Mouse (Mus musculus) myocyte (in vitro differentiated cells): ENCODE data around the gene Kcnip1.

Source experiments
- CEBPB ChIP-seq: IDR thresholded peaks from 2 replicates; pipeline ENCODE4 v1.6.1; 2011; ENCODE audit warnings: mild to moderate bottlenecking, moderate library complexity; ENCODE audit not compliant: poor library complexity, insufficient read depth, severe bottlenecking
- E2F4 ChIP-seq: IDR thresholded peaks from one replicate; pipeline ENCODE4 v1.6.1; 2011; ENCODE audit warnings: mild to moderate bottlenecking, control low read depth, moderate library complexity; ENCODE audit not compliant: insufficient read depth
- MAX ChIP-seq: IDR thresholded peaks from one replicate; pipeline ENCODE4 v1.6.1; 2011; ENCODE audit warnings: low read depth, mild to moderate bottlenecking, control low read depth
- MYOG ChIP-seq, 3 experiments: IDR thresholded peaks; one replicate each; pipeline ENCODE4 v1.6.1; 2011; ENCODE audit warnings: control low read depth in 2 of 3, low read depth in 2 of 3, mild to moderate bottlenecking in 2 of 3; ENCODE audit not compliant: insufficient read length in 2 of 3, control insufficient read depth in 1 of 3, insufficient read depth in 1 of 3
- POLR2A ChIP-seq: IDR thresholded peaks from one replicate; pipeline ENCODE4 v1.6.1; 2011; ENCODE audit warnings: low read depth, mild to moderate bottlenecking, control low read depth, moderate library complexity; ENCODE audit not compliant: insufficient read length
- POLR2AphosphoS2 ChIP-seq: IDR thresholded peaks from one replicate; pipeline ENCODE4 v1.6.1; 2011; ENCODE audit warnings: low read depth, control low read depth; ENCODE audit not compliant: insufficient read length
- REST ChIP-seq: IDR thresholded peaks from one replicate; pipeline ENCODE4 v1.6.1; 2011; ENCODE audit warnings: mild to moderate bottlenecking, control low read depth, moderate library complexity; ENCODE audit not compliant: insufficient read depth, insufficient read length
- TCF12 ChIP-seq: IDR thresholded peaks from one replicate; pipeline ENCODE4 v1.6.1; 2011; ENCODE audit warnings: mild to moderate bottlenecking, control low read depth; ENCODE audit not compliant: poor library complexity, insufficient read depth, severe bottlenecking
- USF1 ChIP-seq: IDR thresholded peaks from one replicate; pipeline ENCODE4 v1.6.1; 2011; ENCODE audit warnings: low read depth, mild to moderate bottlenecking, control low read depth, moderate library complexity

DNA sequence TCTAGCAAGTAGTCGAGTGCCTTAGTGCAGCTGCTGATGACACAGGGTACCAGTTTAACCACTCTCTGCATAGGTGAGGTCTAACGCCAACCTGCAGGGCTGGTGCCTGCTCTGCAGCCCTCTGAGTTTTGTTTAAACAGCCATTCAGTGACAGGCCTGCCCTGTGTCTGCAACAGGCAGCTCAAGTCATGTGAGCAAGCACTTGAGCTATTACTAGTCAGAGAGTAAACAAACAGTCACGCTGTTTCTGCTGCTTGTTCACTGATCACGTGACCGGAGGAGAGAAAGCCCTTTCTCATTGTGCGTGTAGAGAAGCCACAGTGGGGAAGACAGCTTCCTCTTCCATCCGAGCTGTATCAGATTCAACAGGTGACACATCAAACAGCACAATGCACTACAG, 248.5 kb downstream of the Kcnip1 start:
- no peak for TF ChIP-seq E2F4
- no peak for TF ChIP-seq MYOG (IDR thresholded peaks at IDR 0.05; ENCODE audit: control insufficient read depth in 1 of 3, insufficient read depth in 1 of 3, insufficient read length in 2 of 3, low read depth in 2 of 3)
- peak; percentile 83 for TF ChIP-seq USF1
- TF ChIP-seq POLR2AphosphoS2, result no peak
- no peak for TF ChIP-seq POLR2A
- no peak for TF ChIP-seq CEBPB
- TF ChIP-seq TCF12, result no peak
- no peak for TF ChIP-seq MAX
- no peak for TF ChIP-seq REST
